Mouse (Mus musculus) liver, adult (tissue): Measurements from ENCODE around the gene Rnaset2a.
"Not testable (repeated sequence)": the region's sequence is repeated elsewhere in the genome, so short reads cannot be mapped to it uniquely, and the experiment has no call there.

Source experiments
- GATA4 ChIP-seq: IDR thresholded peaks from 2 replicates; pipeline ENCODE4 v1.6.1; 2014; ENCODE audit warnings: mild to moderate bottlenecking, low read length; ENCODE audit not compliant: insufficient replicate concordance

Gene Rnaset2a

DNA sequence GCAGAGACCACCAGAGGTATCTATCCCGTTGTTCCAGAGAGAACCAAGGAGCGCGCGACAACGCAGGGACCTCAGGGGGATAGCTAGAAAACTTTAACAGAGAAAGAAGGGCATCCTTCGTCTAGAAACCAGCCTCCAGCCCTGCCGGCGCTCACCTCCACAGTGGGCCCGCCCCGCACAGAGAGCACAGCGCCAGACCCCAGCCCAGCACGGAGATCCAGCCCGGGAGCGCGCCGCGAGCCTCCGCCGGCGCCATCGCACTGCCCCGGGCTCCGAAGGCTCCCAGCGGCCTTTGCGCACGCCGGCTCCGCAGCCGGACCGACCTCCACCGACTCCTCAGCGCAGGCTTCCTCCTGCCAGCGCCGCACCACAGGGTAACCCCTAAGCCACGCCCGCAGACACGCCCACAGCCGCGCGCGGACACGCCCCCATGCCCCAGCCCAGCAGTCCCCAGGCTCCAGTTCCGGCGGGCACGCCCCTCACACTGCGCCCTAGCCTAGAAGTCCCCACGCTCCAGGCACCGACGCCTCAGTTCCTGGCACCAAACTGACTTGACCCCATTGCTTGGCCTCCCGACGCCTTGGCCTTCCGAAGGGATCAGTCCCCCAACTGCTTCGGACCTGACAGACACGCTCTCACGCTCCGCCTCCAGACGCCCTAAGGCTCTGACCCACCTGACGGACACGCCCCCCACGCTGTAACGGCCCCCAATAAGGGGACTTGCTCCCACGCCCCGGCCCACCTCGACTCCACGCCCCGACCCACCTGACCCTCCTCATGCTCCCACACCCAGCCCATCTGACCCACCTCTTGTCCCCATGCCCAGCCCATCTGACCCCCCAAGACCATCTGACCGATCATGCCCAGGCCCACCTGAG is at the start of gene Rnaset2a, which contains the start of gene Gm49673:
Gene Rnaset2a, minus strand, starts transcription at position 659 of the 878 bp plus-strand sequence.
Gene Gm49673, minus strand, starts transcription at position 350 of the 878 bp plus-strand sequence.
- not testable (repeated sequence) for TF ChIP-seq GATA4

DNA sequence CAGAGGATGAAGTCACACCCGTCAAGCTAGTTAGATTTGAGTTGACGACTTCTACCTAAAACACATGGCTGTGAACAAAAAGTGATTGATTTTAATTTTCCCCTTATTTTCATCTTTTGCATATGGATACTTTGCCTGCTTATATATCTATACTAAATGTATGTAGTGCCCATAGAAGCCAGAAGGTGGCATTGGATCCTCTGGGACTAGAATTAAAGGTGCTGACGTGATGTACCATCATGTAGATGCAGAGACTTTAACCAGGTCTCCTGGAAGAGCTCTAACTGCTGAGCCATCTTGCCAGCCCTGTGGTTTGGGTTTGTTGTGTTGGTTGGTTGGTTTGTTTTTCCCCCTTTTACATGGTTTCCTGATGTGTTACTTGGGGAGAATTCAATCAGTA is 49.8 kb upstream of the Rnaset2a start:
- no peak for TF ChIP-seq GATA4

- TF ChIP-seq GATA4: no peak
These were observed 47.9 kb upstream of the Rnaset2a start for GRCm38 (mm10) chr17:8195685-8196376.

DNA sequence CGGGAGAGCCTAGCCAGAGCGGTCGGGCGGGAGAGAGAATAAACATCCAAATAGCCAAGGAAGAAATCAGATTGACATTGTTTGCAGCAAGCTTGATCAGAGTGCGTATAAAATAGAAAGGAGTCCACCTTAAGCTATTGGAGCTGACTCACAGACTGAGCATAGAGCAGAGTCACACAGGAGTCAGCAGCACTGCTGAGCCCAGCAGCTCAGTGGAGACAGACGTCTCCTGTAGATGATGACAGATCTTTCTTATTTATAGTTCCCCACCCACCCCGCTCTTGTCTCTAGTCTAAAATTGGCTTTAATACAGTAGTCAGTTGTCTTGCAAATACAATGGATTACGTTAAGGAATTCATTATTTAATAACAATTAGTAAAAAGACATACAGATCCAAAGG is 45.8 kb upstream of the Rnaset2a start:
- TF ChIP-seq GATA4: no peak

DNA sequence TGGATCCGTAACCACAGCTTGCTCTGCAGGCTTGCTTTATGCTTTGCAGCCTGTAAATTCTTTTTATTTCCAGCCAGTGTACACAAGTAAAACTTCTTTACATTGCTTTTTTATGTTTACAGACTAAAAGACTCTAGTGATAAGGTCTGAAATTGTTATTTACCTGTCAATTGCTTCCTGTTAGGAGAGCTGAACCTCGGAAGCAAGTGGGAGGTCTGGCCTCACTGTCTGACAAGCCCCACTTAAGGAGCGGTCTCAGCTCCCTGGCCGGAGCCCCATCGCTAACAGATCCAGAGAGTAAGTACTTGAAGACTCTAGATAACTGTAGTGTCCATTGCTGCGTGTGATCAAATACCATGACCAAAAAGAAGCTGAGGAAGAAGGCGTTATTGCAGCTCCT is 36.3 kb upstream of the Rnaset2a start:
- TF ChIP-seq GATA4: no peak

DNA sequence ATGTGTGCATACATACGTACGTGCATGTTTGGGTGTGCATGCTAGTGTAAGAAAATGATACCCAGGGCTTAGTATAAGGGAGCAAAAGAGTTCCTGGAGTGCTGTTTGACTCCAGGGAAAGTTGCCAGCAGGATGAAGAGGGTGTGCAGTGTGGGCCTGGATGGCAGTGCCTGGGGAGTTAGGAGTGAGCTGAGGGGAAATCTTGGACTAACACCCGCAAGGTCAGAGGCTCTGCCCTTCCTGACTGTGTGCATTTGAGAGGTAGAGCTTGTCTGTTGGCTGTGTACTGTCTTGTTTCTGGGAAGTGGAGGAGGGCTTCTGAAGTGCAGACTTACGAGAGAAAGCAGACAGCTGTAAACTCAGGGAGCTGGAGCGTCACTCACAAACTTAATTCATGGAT is 35.9 kb upstream of the Rnaset2a start:
- no peak for TF ChIP-seq GATA4

DNA sequence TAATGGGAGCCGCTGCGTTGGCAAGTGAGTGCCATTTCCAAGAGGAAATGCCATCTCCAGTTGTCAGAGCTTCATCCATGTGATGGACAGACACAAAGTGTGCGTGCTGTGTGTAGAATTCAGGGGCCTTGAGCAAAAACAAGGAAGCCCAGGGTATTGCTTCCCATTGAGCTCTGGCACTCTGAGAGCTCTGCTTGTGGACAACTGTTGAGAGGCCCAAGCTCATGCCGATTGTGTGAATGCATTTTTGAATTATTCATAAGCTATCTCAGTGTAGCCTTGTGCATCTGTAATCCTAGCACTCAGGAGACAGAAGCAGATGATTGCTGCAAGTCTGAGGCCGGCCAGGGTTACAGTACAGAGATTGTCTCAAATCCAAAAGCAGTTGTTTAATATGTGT is 29.2 kb upstream of the Rnaset2a start:
- TF ChIP-seq GATA4: no peak

DNA sequence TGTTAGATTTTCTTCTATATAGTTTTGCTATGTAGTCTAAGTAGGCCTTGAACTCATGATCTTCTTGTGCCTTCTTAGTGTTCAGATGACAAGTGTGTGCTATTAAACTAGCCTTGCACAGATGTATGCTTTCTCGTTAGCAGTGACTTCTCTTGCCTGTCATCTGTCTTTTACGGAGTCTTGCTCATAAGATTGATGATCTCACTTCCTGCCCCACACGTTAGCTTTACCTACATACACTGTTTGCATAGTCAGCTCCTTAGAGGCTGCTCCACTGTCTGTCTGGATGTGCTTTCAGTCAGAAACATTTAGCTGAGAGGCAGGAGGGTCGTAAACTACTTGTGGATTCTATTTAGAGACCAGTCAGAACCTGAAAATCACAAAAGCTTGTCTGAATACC is 23.2 kb upstream of the Rnaset2a start:
- TF ChIP-seq GATA4: no peak

DNA sequence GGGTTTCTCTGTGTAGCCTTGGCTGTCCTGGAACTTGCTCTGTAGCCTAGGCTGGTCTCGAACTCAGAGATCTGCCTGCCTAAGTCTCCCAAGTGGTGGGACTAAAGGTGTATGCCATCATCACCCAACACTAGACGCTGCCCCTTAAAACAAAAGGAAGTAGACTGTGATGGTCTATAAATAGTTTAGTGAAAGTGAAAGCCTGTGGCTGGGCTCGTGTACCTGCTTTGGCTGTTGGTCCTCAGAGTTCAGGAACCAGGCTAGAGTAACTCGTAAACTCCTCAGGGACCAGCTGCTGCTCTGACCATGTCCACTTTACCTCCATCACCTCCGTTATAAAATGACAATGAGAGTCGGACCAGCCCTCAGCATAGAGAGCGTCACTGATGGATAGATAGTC is 22.4 kb upstream of the Rnaset2a start:
- no peak for TF ChIP-seq GATA4

DNA sequence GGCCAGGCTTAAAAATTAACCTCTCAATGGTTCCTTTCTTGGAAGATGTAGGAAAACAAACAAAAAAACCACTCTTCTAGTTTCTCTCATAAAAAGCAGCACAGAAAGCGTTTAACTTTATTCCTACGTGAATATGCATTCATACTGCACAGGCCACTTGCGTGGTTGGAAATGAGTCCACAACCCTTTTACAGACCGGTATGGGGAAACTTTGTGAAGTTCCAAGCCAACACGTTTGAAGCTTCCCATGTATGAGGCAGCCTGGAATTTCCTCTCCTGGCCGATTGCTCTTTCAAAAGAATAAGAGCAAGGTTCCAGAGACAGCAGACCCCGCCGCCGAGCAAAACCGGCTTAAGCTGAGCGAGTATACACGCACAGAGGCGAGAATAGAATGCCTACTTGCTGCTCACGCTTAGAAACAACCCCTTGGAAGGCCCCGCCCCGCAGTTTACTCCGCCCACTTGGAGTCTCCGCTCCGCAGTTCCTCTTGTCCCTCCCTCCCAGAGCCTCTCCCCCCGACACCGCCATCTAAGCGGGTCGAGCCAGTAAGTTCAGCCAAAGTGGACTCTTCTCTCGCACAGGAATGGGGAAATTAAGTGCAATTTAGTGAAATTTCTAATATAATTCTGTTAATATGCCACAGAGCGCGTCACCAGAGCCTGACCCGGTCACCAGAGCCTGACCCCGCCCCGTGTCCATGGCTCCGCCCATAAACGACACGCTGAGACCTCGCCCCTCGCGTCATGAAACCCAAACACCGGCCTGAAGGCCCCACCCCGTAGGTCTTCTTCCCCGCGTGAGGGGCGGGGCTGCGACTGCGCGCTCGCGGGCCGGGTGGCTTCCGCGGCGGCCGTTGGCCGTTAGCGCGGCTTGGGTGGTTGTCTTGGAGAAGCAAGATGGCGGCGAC is 17.1 kb upstream of the Rnaset2a start, which contains the start of gene Fgfr1op:
Gene Fgfr1op, plus strand, starts transcription at position 801 of the 907 bp plus-strand sequence.
- not testable (repeated sequence) for TF ChIP-seq GATA4
